Mouse (Mus musculus): ENCODE results near the gene Fezf1. TPM values are rescaled to one million over a fixed set of nuclear protein-coding genes. Genes with fewer than 3 reads are reported as not detected.

Gene Fezf1
- polyA plus RNA-seq (2017; shearing (Covaris generic)), result not detected

DNA sequence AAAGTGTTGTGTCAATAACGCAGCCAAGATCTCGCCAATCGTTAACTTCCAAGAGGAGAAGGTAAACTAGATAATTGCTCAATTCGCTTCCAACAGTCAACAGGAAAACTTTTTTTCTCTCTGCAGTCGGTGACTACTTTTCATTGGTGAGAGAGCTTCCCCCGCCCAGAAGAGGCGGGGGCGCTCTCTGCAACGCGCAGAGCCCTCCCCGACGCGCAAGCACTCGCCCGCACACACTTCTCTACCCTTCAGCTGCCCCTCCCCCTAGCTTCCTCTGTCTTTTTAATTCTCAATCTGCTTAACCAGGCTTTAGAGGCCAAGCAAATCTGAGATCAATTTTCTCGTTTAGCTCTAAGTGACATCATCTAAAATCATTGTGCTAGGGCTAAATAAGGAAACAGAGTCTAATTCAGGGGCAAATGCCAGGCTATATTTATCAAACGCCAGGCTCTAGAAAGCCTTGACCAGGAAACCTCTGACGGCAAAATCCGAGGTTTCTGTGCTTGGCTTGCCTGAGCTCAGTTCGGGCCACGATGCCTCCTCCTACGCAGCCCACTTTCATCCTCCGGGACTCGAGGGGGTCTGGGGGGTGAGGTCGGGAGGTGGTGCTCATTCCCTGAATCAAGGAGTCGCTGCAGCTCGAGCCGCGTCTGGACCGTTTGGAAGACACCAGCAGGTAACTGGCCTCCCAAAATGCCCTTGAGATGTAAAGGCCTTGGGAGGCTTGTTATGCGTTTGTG, at the start of gene Fezf1:
Gene Fezf1, minus strand, starts transcription at position 50 of the 740 bp plus-strand sequence.
- ATAC-seq, result no peak

- ATAC-seq, result no peak
Measured at GRCm38 (mm10) chr6:23294685-23295084, 46.5 kb upstream of the Fezf1 start.

DNA sequence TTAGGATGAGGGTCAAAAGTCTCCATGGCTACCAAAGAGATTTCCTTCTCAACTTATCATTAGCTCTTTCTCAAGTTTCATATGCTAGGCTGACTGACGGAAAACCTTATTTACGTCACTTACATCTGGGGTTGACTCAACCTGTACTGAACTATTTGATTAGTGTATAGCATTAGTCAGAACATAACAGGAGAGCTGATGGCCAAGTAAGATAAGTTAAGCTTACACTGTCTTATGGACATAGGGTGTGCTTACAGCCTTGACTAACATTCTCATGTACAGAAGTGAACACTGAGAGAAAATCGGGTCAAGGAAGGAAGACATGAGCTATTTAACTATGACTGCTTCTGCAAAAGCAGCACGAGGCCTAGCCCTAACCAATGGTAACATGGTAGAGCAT, 40.6 kb upstream of the Fezf1 start:
- ATAC-seq, result no peak

GRCm38 (mm10) chr6:23281514-23281820, 33.3 kb upstream of the Fezf1 start:
- no peak for ATAC-seq

GRCm38 (mm10) chr6:23280811-23281513, 32.8 kb upstream of the Fezf1 start:
- ATAC-seq, result no peak

DNA sequence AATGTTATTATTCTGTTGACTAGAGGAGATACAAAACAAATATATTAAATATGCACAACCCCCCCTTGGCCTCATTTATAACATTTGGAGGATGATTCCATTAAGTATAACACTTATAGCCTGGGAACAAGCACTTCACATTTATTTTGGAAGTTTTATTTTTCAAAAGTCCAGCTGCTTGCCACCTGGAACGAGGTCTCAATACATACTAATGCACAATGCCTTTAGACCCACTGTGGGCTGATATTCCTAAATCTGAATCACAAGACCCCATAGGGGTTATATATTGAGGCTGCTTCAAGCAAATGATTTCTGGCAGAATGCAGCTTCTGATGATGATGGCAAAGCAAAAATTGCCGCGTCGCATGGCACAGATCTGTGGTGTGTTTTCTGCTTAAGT, 25.3 kb upstream of the Fezf1 start:
- no peak for ATAC-seq

- ATAC-seq, result no peak
Measured at GRCm38 (mm10) chr6:23272979-23273378, 24.8 kb upstream of the Fezf1 start.

- no peak for ATAC-seq
Measured at GRCm38 (mm10) chr6:23272542-23272941, 24.4 kb upstream of the Fezf1 start.

GRCm38 (mm10) chr6:23260738-23261050, 12.5 kb upstream of the Fezf1 start:
- ATAC-seq, result no peak

GRCm38 (mm10) chr6:23260016-23260737, 12.0 kb upstream of the Fezf1 start:
- no peak for ATAC-seq

- ATAC-seq, result no peak
Measured at GRCm38 (mm10) chr6:23257981-23258380, 9.8 kb upstream of the Fezf1 start.

DNA sequence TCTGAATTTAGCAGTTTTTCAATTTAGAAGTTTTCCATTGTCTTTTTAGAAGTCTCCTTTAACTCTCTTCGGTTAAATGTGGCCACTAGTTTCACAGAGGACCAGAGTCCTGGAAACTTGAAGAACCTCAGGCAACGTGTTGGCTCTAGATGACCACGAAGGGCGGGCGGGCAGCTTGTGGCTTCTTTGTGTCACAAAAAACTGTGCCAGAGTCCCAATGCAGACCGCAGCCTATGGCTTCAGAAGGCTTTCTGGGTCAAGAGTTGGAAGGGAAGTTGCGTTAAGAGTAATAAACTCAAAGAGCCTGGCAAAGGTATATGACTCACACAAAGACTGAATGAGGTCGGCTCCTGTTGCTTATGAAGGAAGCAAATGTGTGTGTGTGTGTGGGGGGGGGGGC, 7.0 kb upstream of the Fezf1 start:
- no peak for ATAC-seq

GRCm38 (mm10) chr6:23254644-23255043, 6.5 kb upstream of the Fezf1 start:
- no peak for ATAC-seq

- ATAC-seq, result no peak
Measured at GRCm38 (mm10) chr6:23253353-23254311, 5.5 kb upstream of the Fezf1 start.

GRCm38 (mm10) chr6:23252196-23253135, 4.3 kb upstream of the Fezf1 start:
- no peak for ATAC-seq

DNA sequence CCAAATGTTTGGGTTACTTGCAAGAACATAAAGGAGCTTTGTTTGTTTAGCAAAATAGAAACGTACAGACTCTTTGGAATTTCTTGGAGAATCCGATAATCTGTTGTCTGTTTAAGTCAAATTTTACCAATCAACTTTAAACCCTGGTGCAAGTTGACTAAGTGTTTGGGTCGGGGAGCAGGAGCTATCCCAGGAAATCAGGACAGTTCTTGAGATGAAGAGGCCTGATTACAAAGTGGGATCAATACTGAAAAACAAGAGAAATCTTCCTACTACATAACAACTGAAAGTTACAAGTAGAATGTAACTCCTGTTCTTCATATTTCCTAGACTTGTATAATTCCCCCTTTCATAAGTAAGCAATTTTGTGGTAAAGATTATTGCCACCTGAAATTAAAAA, 3.3 kb upstream of the Fezf1 start:
- no peak for ATAC-seq

DNA sequence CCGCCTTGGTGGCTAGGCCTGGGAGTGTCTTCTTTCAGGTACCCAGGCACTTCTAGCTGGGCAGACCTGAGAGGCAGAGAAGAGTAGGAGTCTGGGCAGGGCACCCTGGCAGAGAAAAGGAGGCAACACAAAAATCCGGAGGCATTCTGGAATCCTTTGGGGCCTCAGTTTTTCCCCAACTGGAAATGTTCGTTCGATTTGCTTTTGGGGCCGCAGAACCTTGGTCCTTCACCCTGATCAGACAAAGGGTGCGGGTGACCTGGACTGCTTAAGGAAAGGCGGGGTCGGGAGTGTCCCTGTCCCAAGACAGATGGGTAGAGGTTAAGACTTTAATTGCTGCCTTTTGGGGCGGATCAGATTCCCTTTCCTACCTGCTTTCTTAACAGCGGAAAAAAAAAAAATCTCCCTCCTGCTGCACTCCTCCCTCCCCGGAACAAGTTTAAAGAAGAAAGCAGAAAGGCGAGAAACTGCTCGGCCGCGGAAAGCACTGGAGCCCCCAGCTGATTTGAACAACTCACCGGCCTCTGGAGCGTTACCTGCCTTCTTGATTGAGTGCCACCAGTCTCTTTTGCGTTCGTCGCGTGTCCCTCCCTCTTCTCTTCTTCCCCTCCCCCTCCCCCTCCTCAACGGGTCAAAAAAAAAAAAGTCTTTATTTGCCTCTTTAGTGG, 2.3 kb upstream of the Fezf1 start:
- ATAC-seq, result no peak

DNA sequence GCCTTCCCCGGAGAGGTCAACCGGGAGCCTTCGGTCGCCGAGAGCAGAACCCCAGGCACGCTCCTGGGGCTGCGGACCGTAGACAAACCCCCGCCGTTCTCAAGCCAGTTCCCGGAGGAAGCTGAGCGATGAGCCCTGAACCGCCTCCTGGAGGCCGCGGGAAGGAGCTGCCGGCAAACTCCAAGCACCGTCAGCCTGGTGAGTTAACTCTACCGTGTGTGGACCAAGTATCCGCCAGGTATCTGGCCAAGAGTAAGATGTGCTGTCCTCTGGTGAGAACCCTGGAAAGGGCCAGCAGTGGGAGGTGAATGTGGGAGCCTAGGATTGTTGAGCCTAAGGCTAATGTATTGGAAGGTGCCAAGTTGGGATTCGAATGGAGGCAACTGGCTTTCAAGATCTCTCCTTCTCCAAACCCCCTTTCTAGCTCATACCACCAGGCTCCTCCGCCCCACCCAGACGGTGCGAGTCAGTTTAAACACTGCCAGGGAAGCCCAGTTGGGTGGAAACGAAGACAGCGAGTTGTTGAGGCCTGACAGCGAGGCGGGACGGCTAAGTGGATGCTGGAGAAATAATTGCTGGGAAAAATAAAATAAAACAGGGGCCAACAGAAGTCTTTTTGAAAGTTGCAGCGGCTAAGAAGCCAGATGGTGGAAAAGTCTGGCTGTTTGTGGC, 1.6 kb upstream of the Fezf1 start:
- ATAC-seq, result no peak

GRCm38 (mm10) chr6:23249053-23249401, 865 bp upstream of the Fezf1 start:
- ATAC-seq, result no peak

DNA sequence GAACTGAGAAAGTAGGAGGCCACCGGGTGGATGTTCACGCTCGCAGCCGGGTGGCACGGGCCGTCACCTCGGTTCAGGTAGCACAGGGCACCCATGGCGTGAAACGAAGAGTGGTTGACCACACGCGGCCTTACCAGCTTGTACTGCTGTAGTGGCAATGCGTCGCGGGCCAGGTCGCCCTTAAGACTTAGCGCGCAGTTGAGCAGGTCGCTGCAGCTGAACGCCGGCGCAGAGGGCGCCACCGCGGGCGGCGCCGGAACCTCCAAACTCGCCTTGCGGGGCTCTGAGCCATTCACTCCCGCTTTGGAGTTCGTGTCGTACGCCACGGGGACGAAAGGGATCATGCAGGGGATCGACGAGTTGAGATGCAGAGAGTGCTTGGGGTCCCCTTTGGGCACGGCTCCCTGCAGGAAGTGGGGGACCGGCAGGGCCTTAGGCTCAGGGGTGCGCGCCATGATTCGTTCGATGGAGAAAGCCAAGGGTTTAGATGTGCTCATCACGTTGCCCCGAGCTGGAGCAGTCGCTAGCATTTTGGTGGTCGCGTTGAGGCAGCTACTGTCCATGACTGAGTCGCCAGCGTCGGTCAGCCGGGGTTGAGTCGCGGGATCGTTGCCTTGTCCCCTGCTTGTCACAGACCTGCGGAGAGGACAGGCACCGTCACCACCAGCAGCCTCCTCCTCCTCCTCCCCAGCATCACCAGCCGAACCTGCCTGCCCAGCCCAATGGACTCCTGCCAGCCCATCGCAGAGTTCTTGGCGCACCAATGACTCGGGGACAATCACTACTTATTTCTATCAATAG, 450 bp downstream of the Fezf1 start:
- no peak for ATAC-seq
